Mouse (Mus musculus) spleen, postnatal 14 days (tissue): Measurements from ENCODE around the gene Ppip5k1.
"Not testable (repeated sequence)": the region's sequence is repeated elsewhere in the genome, so short reads cannot be mapped to it uniquely, and the experiment has no call there.

Experiments
- DNase-seq, 2 experiments: peaks; one replicate each; pipeline ENCODE4 v3.0.0; 2021 to 2022; ENCODE audit warnings: low spot score in 2 of 2

The Ppip5k1 gene

DNA sequence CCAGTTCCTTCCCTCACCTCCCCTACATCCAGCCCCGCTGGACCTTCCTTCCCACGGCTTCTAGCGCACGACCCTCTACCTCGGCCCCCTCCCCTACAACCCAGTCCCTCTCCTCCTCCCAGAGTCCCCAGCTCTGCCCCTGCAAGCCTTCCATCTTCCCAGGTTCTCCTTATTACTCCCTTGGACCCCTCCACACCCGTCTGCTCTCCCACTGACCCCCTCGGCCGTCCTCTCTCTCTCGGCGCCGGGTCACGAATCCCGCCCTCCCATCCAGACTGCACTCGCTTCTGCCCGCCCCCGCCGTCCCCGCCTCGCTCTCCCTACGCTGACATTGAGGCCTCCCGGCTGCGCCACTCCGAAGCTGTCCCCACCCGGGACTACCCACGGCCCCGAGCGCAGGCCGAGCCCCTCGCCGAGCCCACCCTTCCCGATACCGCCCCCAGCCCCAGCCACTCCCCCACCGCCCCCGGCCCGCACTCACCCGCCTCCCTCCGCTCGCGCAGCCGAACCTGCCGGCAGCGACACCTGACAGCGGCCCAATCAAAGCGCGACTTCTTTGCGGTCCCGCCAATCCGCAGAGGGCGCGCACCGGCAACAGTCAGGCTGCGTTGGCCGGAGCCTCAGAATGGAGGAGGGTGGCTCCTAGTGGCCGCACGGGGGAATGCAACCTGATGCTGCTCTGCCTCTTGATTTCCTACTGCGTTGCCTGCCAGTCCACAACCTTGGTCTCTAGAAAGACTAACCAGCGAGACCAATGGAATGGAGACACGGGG is at the start of gene Ppip5k1:
Ppip5k1 (minus strand) TSS at position 577 of the 773 bp plus-strand sequence.
- DNase-seq, result peak; percentile 93 to 96

DNA sequence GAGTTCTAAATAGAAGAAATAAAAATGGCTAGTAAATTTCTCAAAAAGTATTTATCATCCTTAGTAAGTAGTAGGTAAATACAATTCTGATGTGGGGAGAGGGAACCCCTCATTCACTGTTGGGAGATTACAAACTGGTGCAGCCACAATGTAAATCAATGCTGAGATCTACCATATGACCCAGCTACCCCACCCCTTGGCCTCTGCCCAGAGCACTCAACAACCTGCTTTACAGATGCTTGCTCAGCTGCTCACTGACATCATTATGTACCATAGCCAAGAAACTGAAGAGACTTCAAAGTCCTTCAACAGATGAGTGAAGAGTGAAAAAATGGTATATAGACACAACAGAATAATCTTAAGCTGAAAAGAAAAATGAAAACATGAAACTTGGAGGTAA is 48.1 kb upstream of the Ppip5k1 start:
- no peak for DNase-seq

DNA sequence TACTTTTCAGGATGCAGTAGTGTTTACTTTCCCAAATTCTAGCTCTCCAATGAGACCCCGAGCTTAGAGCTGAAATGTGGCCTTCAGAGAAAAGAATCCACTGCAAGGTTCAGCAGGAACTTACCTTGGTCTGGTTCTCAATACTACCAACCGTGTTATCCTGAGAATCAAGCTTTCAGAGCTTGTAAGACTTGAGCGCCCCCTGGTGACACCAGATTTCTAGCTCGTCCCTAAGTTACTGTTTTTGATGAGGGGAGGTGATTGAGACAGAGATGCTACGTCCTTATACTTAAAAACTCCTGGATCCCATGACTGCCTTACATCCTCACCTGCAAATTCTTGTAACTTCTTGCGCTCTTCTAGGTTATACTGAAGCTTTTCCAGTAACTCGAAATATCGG is 41.4 kb upstream of the Ppip5k1 start:
- peak; percentile 56 to 74 for DNase-seq

DNA sequence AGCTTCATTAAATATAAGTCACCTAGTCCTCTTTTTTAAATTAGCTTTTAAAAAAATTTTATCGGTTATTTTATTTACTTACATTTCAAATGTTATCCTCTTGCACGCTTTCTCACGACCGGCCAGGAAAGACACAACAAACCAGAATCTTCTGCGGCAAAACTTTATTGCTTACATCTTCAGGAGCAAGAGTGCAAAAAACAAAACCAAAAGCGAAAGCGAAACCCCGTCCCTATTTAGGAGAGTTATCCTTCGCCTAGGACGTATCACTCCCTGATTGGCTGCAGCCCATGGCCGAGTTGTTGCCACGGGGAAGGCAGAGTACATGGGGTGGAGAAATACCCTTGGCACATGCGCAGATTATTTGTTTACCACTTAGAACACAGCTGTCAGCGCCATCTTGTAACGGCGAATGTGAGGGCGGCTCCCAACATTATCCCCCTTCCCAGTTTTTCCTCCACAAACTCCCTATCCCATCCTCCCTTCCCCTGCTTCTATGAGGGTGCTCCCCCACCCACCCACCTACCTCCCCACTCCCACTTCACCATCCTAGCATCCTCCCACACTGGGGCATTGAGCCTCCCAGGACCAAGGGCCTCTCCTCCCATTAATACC is 31.9 kb upstream of the Ppip5k1 start, which contains the start of gene Strc:
Strc (minus strand) TSS at position 208 of the 615 bp plus-strand sequence.
- DNase-seq, result not testable (repeated sequence)

DNA sequence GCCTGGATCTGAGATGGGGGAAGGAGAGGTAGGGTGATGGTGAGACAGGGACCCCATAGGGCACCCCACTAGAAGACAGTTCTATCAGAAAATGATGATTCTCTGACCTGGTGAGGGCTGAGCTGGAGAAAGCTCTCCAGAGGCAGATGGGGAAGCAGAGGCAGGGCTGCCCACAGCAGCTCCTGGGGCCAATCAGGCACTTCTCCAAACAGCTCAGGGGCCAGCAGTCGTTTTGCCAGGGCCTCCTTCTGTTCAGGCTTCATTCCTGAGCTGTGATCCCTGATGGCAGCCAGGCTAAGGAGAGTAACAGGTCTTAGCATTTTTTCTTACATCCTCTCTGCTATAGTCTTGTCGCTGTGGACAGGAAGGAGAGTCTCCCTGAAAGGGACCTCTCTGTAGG is 19.6 kb upstream of the Ppip5k1 start:
- DNase-seq, result no peak

DNA sequence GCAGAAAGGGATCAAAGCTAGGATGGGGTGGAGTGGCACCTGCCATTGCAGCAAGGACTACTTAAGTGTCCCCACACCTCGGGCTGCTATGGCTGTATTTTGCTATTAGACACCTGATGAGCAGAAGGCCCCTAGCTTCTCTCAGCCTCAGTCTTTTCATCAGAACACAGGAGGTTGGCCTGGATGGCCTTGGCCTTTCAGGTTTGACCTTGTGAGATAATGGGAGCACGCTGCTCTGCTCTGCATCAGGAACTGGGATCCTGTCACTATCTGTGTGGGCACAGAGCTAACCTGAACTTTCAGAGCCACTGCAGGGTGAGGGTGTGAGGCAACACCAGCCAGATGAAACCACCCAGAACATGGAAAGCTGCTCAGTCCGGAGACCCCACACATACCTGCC is 17.1 kb upstream of the Ppip5k1 start:
- DNase-seq, result no peak

DNA sequence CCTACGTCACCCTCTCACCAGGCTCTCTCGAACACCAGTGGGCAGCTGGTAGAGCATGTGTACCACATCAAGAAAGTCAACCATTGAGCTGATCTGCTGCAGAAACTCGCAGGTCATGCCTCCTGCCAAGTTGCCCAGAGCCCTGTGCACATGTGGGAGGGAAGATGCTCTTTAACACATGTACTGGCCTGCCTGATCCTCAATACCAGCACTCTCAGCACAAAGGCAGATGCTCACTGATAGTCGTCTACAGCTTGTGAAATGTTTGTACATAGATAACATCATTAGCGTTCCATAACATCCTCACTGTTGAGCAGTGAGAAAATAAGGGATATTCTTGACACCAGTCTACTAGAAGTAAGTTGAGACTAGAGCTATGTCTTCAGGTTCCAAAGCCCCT is 15.7 kb upstream of the Ppip5k1 start:
- no peak for DNase-seq

DNA sequence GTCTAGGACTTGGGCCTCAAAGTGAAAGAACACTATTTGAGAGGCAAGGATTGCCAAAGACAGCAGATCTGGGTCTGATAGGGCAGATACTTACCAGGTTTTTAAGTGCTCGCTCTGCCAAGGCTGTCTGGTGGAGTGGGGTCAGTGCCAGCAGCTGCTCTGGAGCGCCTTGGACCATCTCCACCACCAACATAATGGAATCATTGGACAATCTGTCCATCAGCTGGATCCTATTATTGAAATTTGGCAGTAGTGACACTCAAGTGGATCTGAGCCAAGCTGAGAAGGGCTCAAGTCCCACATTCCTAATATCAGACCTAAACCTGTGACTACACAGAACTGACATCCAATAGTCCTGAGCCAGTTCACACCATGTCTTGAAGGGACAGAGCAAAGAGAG is 13.6 kb upstream of the Ppip5k1 start:
- DNase-seq, result no peak

DNA sequence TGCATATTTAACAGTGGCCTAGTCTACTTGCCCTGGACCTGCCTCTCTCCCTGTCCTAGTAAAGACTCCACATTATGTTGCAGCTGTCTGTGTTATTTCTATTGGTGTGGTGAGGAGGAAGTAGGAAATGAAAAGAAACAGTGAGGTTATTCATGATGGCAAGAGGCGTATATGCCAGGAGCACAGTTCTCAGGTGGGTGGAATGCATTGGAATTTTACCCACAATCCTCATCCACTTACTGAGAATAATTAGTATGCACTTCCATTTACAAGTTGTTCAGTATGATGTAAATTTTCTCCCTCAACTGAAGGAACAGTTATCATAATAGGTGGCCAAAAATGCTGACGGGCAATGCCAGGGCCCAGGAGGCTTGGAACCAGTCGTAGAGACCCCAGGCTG is 8.5 kb upstream of the Ppip5k1 start:
- no peak for DNase-seq

DNA sequence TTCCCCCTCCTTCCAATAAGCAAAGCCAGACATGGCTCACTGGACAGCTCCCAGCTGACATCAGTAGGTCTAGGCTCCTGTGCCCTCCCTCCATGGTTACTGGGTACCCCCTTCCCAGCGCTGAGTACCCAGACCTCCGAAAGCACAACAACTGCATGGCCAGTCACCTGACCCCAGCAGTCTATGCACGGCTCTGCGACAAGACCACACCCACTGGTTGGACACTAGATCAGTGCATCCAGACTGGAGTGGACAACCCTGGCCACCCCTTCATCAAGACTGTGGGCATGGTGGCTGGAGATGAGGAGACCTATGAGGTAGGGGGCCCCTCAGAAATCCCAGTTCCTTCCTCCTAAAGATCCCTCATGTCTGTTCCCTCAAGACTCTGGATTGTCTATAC is 4.3 kb upstream of the Ppip5k1 start:
- DNase-seq, result no peak

DNA sequence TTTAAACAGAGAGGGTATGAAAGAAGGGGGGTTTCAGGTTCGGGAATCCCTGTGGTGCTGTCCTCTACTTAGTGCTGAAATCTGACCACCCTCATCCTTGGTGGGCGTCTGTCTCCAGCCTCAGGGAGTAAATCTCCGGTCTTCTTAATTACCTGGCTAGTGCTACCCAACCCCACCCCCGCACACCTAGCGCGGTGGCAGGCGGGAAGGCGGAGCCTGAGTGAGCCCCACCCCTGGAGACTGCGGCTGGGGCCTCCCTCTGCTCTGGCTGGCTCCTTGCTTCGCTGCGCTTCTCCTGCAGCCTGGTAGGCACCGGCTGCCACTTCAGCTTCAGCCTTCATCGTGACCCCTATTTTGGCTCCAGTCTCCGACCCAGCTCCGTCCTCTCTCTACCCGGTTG is 3.2 kb upstream of the Ppip5k1 start:
- peak in 1 of 2 experiments; percentile 11 for DNase-seq

DNA sequence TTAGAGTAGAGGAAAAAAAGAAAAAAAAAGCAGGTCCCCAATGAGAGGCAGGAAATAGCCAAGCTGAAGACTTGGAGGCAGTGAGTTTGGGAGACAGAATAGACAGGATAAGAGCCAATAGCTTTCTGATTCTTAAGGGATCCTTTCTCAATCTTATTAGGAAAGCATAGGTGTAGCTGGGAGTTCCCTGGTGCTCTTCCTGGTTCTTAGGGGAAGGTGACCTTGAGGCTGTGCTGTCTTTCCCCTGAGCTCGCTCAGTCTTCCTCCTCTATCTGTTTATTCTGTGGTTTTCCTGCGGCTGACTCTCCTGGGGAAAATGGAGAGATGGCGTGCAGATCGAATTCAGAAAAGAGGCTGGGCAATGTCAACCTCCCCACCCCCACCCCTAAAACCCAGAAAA is 2.8 kb upstream of the Ppip5k1 start:
- DNase-seq, result no peak

DNA sequence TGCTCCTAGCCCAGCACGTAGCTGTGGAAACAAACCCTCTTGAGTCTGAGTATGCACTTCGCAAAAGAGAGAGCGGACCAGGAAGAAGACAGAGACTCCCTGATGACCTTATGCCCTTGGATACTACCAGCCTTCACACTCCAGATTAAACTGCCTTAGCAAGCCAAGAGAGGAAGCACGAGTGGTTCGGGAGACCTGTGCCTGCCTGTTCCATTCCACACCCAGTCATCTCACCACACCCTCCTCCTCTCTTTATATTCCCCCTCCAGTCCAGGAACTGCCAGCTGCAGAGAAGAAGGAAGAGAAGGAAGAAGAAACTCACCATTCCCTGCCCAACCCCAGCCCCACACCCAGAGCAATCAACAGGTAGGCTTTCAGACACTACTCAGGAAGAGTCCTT is 2.3 kb upstream of the Ppip5k1 start, which contains the start of gene Ckmt1:
Ckmt1 (plus strand) TSS at position 221 of the 400 bp plus-strand sequence.
- DNase-seq, result no peak

DNA sequence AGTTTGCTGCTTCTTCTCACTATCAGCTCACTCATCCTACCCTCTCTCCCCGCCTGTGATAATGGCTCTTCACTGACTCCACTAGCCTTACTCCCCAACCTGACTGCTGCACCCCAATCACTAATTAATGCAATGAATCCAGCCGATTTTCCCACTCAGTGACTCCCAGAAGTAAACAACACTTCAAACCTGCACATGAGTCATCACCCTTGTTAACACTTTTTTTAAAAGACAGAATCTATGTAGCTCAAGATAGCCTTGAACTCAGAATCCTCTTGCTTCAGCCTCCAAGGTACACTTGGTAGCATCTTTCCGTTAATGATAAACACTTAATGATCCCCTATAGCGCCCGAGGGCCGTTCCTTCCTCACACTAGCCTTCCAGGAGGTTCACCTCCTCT is 818 bp downstream of the Ppip5k1 start:
- DNase-seq, result no peak

DNA sequence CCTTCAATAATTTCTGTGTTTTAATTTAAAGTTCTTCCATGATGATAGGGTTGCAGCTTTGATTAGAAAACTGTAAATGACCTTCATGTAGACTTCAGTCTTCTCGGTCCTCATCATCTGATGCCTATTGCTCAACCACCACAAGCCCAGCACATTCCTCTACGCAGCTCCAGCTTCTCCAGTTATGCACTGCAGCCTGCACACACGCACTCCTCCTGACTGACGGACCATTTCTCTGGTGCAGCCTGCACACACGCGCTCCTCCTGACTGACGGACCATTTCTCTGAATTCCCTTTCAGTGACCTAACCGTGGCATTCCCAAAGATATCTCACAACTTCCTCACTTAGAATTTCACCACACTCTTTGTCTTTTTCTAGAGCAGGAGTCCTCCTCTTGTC is 2.0 kb downstream of the Ppip5k1 start:
- DNase-seq, result no peak

DNA sequence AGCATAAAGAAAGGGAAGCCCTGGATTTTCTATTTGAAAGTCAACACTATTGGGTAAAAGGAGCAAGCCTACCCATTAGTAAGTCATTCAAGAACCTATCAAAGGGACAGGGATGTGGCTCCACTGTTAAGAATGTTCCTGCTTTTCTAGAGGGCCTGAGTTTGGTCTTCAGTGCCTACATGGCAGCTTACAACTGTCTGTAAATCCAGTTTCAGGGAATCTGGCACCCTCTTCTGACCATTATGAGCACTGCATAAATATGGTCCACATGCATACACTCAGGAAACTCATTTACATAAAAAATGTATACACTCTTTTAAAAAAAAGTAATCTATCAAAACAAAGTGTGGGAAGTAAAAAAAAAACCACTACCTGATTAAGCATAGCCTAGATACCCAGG is 16.1 kb downstream of the Ppip5k1 start:
- DNase-seq, result no peak

DNA sequence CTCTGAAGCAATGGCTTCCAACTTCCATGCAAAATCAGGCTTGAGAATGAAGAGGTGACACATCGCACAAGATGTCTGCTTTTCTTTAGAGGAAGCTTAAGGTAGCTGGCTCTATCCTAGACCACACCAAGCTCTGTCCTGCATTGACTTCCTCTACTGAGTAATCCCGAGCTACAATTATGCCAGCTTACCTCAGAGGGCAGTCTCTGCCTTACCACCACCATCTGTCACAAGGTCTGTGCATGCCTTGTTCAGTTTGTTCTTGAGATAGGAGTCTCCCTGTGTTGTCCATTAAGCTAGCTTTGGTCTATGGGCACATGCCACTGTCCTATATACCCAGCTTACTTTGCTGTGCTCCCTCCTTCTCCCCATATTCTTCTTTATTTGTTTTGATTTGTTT is 25.7 kb downstream of the Ppip5k1 start:
- DNase-seq, result no peak

DNA sequence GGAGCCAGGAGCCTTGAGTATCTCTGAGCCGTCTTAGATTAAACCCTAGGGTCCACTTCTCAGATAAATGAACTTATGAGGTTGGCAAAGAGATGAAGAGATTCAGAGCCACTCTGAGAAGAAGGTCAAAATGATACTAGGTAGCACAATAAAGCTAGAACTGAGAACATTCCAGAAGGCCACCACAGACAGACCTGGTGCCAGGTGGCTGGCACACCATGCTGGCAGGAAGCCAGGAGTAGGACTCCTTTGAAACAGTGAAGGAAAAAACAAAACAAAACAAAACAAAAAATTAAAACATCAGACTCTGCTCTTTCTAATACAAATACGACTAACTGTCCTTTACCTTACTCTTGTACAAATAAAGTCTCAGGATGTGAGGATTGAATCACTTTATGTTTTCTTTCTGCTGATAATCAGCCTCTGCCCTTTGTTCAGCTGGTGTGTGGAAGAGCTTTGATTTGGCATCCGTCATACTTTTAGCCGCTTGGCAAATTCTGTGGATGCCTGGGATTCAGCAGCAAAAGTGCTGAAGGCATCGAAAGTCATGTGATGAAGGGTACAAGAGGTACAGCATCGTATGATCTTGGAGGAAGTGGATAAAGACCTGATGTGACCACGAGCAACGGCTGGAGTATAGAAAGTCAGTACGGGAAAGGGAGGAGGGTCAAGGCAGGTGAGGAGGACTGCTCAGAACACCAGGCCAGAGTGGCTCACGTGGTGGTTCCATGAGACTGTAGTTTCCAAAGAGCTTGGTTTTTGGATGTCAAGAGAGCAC is 31.3 kb downstream of the Ppip5k1 start:
- DNase-seq, result no peak

DNA sequence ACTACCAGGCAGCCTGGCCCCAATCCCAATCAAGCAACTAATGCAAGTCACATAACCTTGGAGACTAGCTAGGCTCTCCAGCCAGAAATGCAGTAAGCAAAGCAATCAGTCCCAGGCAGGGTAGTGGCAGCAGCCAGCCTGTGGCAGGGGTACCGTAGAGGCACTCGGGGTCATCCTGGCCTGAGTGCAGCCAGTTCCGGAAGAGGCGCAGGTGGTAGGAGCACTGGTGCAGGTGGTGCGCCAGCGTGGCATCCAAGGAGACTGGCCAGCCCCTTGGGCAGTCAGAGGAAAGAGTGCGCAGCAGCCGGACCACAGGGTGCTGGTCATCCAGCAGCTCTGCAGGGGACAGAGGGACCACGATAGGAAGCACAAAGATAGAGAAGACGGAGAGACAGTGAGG is 32.2 kb downstream of the Ppip5k1 start:
- DNase-seq, result no peak

DNA sequence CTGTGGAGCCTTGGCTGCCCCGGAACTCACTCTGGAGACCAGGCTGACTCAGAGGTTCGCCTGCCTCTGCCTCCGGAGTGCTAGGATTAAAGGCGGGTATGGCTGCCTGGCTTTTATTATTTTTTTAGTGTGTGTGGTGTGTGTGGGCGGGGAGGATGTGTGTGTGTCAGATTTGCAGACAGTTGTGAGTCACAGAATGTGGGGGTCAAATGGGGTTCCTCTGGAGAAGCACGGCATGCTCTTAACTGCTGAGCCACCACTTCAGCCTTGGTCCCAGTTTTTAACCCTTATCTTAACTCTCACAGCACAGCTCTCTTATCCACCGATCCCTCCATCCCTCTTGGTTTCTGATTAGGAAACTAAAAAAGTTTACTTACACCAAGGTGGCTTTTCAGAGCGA is 38.9 kb downstream of the Ppip5k1 start:
- DNase-seq, result no peak

DNA sequence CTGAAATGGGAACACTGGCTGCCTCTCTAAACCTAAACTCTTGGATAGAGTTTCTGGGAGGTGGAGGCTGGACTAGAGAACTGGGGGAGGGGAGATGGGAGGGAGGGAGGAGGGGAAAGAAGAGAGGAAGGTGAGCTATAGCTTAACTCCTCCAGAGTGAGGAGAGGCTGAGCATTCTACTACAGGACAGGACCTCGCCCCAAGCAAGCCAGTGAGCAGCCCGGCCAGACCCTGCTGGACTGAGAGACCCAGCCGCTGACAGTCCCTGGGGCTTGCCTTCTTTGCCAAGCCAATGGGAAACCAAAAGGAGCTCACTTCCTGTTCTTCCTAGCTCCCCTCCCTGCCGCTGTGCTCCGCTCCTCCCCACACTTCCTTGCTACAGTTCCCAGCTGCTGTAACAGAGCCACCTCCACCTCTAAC is 46.2 kb downstream of the Ppip5k1 start:
- DNase-seq, result no peak

DNA sequence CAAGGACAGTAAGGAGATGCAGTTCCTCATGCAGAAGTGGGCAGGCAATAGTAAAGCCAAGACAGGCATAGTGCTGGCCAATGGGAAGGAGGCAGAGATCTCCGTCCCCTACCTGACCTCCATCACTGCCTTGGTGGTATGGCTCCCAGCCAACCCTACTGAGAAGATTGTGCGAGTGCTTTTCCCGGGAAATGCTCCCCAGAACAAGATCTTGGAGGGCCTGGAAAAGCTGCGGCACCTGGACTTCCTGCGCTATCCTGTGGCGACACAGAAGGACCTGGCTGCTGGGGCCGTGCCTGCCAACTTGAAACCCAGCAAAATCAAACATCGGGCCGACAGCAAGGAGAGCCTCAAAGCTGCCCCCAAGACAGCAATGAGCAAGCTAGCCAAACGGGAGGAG is 55.2 kb downstream of the Ppip5k1 start:
- no peak for DNase-seq

DNA sequence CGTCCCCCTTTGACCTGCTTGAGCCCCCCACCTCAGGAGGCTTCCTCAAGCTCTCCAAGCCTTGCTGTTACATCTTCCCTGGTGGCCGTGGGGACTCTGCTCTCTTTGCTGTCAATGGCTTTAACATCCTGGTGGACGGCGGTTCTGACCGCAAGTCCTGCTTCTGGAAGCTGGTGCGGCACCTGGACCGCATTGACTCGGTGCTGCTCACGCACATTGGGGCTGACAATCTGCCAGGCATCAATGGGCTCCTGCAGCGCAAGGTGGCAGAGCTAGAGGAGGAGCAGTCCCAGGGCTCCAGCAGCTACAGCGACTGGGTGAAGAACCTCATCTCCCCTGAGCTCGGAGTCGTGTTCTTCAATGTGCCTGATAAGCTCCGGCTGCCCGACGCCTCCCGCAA is 55.7 kb downstream of the Ppip5k1 start:
- no peak for DNase-seq
